Mouse (Mus musculus) kidney, embryonic 16.5 days (tissue): ENCODE data around the gene Leng8. TPM values are rescaled to one million over a fixed set of nuclear protein-coding genes. Genes with fewer than 3 reads are reported as not detected.

Experiments
- ATAC-seq: fragments of 200-750 bp; cut with Nextera tagmentation; 2 replicates; pipeline ENCODE4 v1.8.0; 2017; ENCODE audit warnings: moderate TSS enrichment; ENCODE audit not compliant: low FRiP score, low TSS enrichment
- H3K27ac ChIP-seq: fragments of 300-500 bp; sonication (generic); 2 replicates; pipeline ENCODE4 v1.5.1; 2014; ENCODE audit warnings: low read length
- H3K27me3 ChIP-seq: fragments of 300-500 bp; sonication (generic); 2 replicates; pipeline ENCODE4 v1.6.1; 2014; ENCODE audit warnings: low read length, control low read depth, mixed read lengths; ENCODE audit not compliant: insufficient read depth
- H3K36me3 ChIP-seq: fragments of 300-500 bp; sonication (generic); 2 replicates; pipeline ENCODE4 v1.6.1; 2014; ENCODE audit warnings: low read length, control low read depth, mixed read lengths; ENCODE audit not compliant: insufficient read depth
- H3K4me1 ChIP-seq: fragments of 300-500 bp; sonication (generic); 2 replicates; pipeline ENCODE4 v1.6.1; 2014; ENCODE audit warnings: low read length, control low read depth, mixed read lengths; ENCODE audit not compliant: insufficient read depth
- H3K4me2 ChIP-seq: fragments of 300-500 bp; sonication (generic); replicated peaks from 2 replicates; pipeline ENCODE4 v1.6.1; 2014; ENCODE audit warnings: low read depth, low read length
- H3K4me3 ChIP-seq: fragments of 300-500 bp; sonication (generic); 2 replicates; pipeline ENCODE4 v1.5.1; 2014; ENCODE audit warnings: mild to moderate bottlenecking, low read length
- H3K9ac ChIP-seq: fragments of 300-500 bp; sonication (generic); replicated peaks from 2 replicates; pipeline ENCODE4 v1.6.1; 2014; ENCODE audit warnings: low read length
- H3K9me3 ChIP-seq: fragments of 300-500 bp; sonication (generic); 2 replicates; pipeline ENCODE4 v1.6.1; 2016; ENCODE audit warnings: low read length, control low read depth
- WGBS: fragments of 180-500 bp; shearing (Covaris S2); extraction: QIAGEN DNeasy Blood & Tissue Kit; methylation state at CpG from one replicate; pipeline ENCODE4 v1.1.7; 2014; 5-methylcytosine and 5-hydroxymethylcytosine counted together
- polyA plus RNA-seq: library from polyadenylated mRNA; unstranded; fragments of >200 nt; fragmentation: Nextera tagmentation; extraction: Ambion mirVana; gene quantifications from 2 replicates; pipeline ENCODE4 v1.2.1, GENCODE M21; 2015

Leng8 gene
- polyA plus RNA-seq, 1 experiment from 2014 or later: 59.7 TPM

DNA sequence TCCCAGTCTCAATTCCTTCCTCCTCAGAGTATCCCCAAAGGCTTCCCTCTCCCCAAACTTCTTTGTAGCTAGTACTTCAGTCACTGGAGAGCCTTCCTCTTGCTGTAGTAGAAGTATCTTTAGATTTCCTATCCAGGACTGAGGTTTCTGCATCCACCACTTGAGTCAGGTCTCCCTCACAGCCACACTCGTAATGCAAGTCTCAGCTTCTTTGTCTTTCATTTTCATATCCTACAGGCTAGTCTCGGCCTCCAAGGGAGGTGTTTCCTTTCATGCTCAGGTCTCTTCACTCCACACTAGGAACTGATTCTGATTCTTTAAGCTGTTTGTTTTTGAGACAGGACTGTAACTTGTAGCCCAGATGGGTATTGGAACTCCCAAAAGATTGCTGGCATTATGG lies 1.3 kb downstream of the Leng8 start:
- Histone ChIP-seq H3K9ac (peak overlapping the region; percentile 95), H3K27ac (no peak overlapping the region), H3K27me3 (no peaks in the 10 kb centered on the region), H3K36me3 (peaks cover 47% of the 10 kb centered on the region), H3K9me3 (no peaks in the 10 kb centered on the region), H3K4me1 (peaks cover 11% of the 10 kb centered on the region), H3K4me3 (peak overlapping the region; percentile 86), H3K4me2 (peak overlapping the region; percentile 85)
- ATAC-seq: no peak
- 81% methylated on average over 2 of the region's 2 CpGs for whole genome bisulfite sequencing

DNA sequence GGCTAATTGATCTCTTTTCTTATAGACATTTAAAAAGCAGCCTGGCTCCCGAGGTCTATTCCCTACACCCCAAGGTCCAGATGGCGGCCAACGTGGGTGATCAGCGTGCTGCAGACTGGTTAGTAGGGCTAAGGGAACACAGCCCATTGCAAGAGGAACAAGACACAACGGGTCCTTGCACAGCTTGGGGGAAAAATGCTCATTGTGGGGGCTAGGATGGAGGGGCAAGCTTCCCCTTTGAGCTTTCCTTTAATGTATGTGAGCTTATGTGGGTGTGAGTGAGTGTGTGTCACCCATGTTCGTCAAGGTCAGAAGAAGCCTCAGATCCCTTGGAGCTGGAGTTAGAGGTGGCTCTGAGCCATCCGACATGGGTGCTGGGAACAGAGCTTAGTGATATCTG lies 1.8 kb downstream of the Leng8 start:
- Histone ChIP-seq H3K36me3 (peaks cover 52% of the 10 kb centered on the region), H3K27me3 (no peaks in the 10 kb centered on the region), H3K4me1 (peaks cover 11% of the 10 kb centered on the region), H3K27ac (no peak overlapping the region), H3K9me3 (no peaks in the 10 kb centered on the region), H3K9ac (no peak overlapping the region), H3K4me2 (no peak overlapping the region), H3K4me3 (no peak overlapping the region)
- no peak for ATAC-seq
- WGBS: 95% methylated on average over 7 of the region's 7 CpGs

DNA sequence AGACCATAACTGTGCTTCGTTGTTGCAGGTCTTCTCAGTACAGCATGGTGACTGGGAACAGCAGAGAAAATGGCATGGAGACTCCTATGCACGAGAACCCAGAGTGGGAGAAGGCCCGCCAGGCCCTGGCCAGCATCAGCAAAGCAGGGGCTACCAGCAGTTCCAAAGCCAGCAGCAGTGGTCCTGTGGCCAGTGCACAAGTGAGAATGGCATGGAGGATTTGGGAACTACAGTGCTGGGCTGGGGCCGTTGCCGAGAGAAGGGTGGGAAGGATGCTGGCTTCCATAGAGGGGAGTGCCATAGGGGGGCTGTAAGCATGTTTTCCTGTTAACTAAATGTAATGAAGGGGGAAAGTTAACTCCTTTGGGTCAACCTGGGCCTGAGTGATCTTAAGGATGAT lies 2.6 kb downstream of the Leng8 start:
- 94% methylated on average over 5 of the region's 5 CpGs for WGBS
- no peaks in the 10 kb centered on the region for H3K9me3 ChIP-seq
- peaks cover 11% of the 10 kb centered on the region for H3K4me1 ChIP-seq
- H3K27me3 ChIP-seq: no peaks in the 10 kb centered on the region
- no peak for ATAC-seq
- no peak overlapping the region for H3K4me3 ChIP-seq
- no peak overlapping the region for H3K9ac ChIP-seq
- peaks cover 59% of the 10 kb centered on the region for H3K36me3 ChIP-seq
- no peak overlapping the region for H3K4me2 ChIP-seq
- no peak overlapping the region for H3K27ac ChIP-seq

DNA sequence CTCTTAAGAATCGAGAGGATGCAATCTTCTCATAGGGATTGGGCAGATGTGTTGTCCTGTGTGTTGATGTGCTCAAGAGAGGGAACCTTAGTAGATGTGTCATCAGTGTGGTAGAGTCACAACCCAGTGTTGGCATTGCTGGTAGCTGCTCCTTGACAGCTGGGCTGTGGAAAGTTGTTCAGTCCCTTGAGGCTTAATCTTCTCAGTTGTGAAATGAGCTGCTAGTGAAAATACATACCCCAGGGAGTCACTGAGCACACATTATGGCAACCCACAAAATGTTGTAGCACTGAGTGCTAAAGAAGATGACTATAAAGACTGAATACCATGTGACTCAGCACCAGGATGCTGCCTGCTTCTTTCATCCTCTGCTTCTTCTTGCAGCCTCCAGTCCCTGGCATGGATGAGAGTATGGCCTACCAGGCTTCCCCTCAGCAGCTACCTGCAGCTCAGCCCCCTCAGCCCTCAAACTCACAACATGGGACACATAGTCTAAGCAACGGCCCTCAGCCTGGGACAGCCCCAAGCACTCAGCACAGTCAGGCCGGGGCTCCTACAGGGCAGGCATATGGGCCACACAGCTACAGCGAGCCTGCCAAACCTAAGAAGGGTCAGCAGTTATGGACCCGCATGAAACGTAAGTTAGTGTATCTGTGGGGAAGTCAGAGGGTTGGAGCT lies 4.9 kb downstream of the Leng8 start:
- H3K4me2 ChIP-seq: no peak overlapping the region
- H3K27me3 ChIP-seq: no peaks in the 10 kb centered on the region
- peaks cover 83% of the 10 kb centered on the region for H3K36me3 ChIP-seq
- 94% methylated on average over 6 of the region's 6 CpGs for WGBS
- no peak overlapping the region for H3K4me3 ChIP-seq
- H3K9me3 ChIP-seq: no peaks in the 10 kb centered on the region
- ATAC-seq: no peak
- no peak overlapping the region for H3K9ac ChIP-seq
- H3K4me1 ChIP-seq: peaks cover 11% of the 10 kb centered on the region
- no peak overlapping the region for H3K27ac ChIP-seq

DNA sequence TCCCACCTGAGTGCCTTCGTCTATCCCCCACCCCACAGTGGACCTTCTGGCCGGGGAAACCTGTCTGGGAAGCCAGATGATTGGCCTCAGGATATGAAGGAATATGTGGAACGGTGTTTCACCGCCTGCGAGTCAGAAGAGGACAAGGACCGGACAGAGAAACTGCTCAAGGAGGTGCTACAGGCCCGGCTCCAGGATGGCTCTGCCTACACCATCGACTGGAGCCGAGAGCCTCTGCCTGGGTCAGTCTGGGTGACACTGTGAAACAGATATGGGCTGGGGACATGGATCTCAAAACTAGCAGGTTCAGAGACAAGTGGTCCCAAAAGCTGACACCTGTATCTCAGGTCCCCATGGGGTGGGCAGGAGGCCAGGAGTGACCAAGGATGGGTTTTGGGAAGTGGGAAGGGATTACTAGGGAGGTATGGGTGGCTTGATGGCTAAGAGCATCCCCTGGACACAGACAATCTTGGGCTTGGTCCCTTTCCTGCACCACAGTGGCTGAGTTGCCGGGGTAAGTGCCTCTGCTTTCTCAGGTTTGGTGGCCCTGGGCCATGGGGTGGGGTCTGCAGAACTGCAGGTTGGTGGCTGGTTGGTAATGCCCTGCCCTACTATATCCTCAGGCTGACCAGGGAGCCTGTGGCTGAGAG lies 6.1 kb downstream of the Leng8 start:
- WGBS: 95% methylated on average over 10 of the region's 10 CpGs
- Histone ChIP-seq H3K4me3 (no peak overlapping the region), H3K9me3 (no peaks in the 10 kb centered on the region)

DNA sequence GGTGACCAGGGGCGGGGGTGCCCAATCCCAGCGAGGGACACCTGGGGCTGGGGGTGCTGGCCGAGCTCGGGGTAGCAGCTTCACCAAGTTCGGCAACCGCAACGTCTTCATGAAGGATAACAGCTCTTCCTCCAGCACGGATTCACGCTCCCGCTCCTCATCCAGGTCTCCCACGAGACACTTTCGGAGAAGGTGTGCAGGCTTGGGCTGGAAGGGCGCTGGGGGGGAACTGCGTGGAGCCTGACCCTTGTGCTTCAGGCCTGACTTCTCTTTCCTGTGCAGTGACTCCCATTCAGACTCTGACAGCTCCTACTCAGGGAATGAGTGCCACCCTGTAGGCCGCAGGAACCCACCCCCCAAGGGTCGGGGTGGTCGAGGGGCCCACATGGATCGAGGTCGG lies 6.7 kb downstream of the Leng8 start:
- WGBS: 96% methylated on average over 19 of the region's 19 CpGs

More for the DNA sequence above, 6.1 kb downstream of the Leng8 start:
- Histone ChIP-seq H3K27ac (no peak overlapping the region), H3K36me3 (peaks cover 92% of the 10 kb centered on the region), H3K4me2 (no peak overlapping the region), H3K27me3 (no peaks in the 10 kb centered on the region), H3K9ac (no peak overlapping the region), H3K4me1 (peaks cover 9% of the 10 kb centered on the region)
- no peak for ATAC-seq

DNA sequence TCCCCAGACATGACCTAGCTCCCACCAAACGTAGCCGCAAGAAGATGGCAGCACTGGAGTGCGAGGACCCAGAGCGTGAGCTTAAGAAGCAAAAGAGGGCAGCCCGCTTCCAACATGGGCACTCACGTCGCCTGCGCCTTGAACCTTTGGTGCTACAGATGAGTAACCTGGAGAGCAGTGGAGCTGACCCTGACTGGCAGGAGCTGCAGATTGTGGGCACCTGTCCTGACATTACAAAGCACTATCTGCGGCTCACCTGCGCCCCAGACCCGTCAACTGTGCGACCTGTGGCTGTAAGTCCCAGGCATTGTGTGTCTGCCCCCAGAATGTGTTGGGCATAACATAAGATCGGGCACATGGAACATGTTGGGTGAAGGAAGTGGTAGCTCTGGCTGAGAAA lies 7.2 kb downstream of the Leng8 start:
- Histone ChIP-seq H3K27me3 (no peaks in the 10 kb centered on the region), H3K4me1 (peaks cover 11% of the 10 kb centered on the region), H3K4me3 (no peak overlapping the region), H3K9ac (no peak overlapping the region), H3K4me2 (no peak overlapping the region), H3K9me3 (no peaks in the 10 kb centered on the region), H3K36me3 (peaks cover 85% of the 10 kb centered on the region), H3K27ac (no peak overlapping the region)
- 95% methylated on average over 13 of the region's 13 CpGs for WGBS
- ATAC-seq: no peak

More for the DNA sequence above, 6.7 kb downstream of the Leng8 start:
- H3K9me3 ChIP-seq: no peaks in the 10 kb centered on the region
- H3K4me2 ChIP-seq: no peak overlapping the region
- H3K4me1 ChIP-seq: peaks cover 9% of the 10 kb centered on the region
- H3K36me3 ChIP-seq: peaks cover 90% of the 10 kb centered on the region
- no peak overlapping the region for H3K4me3 ChIP-seq
- ATAC-seq: no peak
- H3K27me3 ChIP-seq: no peaks in the 10 kb centered on the region
- H3K27ac ChIP-seq: no peak overlapping the region
- no peak overlapping the region for H3K9ac ChIP-seq

DNA sequence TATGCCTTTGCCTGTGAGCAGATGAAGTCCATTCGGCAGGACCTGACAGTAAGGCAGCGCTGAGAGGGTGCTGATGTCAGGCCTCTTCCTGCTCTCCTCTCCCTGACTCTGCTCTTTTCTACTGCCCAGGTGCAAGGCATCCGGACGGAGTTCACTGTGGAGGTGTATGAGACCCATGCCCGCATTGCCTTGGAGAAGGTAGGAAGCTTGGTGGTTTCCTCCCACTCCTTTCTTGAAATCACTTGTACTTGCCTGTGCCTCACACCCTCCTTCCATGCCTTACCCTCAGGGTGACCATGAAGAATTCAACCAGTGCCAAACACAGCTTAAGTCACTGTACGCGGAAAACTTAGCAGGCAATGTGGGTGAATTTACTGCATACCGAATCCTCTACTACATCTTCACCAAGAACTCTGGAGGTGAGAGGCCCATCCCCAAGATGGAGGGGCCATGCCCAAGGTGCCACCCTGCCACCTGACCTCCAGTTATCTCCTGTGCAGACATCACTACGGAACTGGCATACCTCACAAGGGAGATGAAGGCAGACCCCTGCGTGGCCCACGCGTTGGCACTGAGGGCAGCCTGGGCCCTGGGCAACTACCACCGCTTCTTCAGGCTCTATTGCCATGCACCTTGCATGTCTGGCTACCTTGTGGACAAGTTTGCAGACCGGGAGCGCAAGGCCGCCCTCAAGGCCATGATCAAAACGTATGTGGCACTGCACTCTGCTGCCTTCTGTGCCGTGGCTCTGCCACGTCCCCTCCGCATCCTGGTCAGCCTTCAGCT lies 8.1 kb downstream of the Leng8 start:
- H3K36me3 ChIP-seq: peaks cover 76% of the 10 kb centered on the region
- H3K4me3 ChIP-seq: no peak overlapping the region
- H3K9ac ChIP-seq: no peak overlapping the region
- 94% methylated on average over 20 of the region's 20 CpGs for WGBS
- peaks cover 12% of the 10 kb centered on the region for H3K4me1 ChIP-seq
- no peak for ATAC-seq
- no peaks in the 10 kb centered on the region for H3K9me3 ChIP-seq
- no peak overlapping the region for H3K27ac ChIP-seq
- no peak overlapping the region for H3K4me2 ChIP-seq
- H3K27me3 ChIP-seq: no peaks in the 10 kb centered on the region

DNA sequence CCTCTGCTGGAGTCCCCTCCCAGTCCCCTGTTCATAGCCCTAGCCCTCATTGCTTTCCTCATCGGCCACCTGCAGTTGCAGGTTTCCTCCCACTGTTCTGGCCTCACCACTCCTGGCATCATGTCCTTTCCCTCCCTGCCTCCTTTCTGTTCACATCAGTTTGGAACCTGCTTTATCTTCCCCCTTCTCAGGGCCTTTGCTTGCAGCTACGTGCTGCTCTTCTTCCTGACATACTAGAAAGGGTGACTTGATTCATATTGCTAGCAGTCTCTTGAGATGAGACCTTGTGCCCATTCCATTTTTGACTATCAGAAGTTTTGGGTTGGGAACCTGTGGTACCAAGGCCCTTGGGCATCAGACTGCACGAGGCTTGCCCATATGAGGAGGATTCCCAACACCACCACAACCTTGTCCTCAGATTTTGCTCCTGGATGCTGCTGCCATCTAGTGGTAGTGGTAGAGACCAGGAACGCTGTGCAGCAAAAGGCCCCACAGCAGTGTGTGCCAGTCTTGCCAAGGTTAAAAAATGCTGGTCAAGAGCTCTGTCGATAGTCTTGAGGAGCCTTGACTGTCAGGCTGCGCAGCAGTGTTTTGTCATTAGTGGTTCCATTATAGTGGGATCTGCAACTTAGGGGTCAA lies 8.8 kb downstream of the Leng8 start:
- H3K4me2 ChIP-seq: no peak overlapping the region
- no peak overlapping the region for H3K4me3 ChIP-seq
- H3K4me1 ChIP-seq: peaks cover 18% of the 10 kb centered on the region
- H3K36me3 ChIP-seq: peaks cover 70% of the 10 kb centered on the region
- no peaks in the 10 kb centered on the region; the same call in 1 of the 2 replicates for H3K27me3 ChIP-seq
- no peak for ATAC-seq
- H3K27ac ChIP-seq: no peak overlapping the region
- no peak overlapping the region for H3K9ac ChIP-seq
- WGBS: 65% methylated on average over 6 of the region's 6 CpGs
- H3K9me3 ChIP-seq: no peaks in the 10 kb centered on the region
